Mouse (Mus musculus): ENCODE measurements around the gene Mpeg1.

Gene Mpeg1

GRCm38 (mm10) chr19:12460282-12461249 is at the start of gene Mpeg1:
Gene Mpeg1, plus strand, starts transcription at chr19:12460779.
- peak; percentile 62 for DNase-seq

- DNase-seq = no peak
Measured at GRCm38 (mm10) chr19:12413737-12414136, 46.8 kb upstream of the Mpeg1 start.

DNA sequence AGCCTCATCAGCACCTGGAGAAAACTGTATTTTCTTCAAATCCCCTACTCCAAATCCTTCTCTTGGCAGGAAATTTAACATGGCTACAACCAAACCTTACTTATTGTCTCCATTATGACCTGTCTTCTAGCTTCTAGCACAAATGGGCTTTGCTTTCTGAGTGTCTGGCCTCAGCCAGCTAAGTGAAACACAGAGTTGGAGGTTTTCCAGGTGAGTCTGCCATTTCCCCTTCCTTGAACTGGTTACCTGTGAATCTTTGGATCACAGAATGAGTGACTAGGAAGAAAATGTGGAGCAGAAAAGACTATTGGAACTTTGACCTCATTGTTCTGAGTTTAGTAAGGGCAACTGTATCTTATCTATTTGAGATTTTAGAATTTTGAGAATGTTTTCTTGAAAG is 43.2 kb upstream of the Mpeg1 start, which contains the start of gene Olfr1441:
Gene Olfr1441 (plus strand): TSS at position 73 of the 400 bp plus-strand sequence.
- DNase-seq = no peak

GRCm38 (mm10) chr19:12418312-12418711 is 42.3 kb upstream of the Mpeg1 start:
- DNase-seq = no peak

DNA sequence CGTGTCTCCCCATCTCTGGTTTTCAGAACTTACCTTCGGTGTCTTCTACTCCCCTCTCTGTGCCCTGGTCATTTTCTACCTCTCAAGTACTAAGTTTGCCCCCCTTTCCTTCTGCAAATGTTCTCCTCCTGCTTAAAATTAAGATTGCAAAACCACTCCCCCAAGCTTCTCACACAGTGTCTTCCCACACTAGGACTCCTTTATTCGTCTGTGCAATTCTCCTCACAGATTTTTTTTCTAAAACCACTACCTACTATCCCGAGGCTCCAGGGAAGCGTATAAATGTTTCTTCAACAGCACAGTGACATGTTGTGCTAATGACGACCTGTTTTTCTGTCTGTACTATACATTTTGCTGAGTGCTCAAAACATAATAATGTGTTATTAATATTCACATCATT is 40.0 kb upstream of the Mpeg1 start:
- DNase-seq = no peak

DNA sequence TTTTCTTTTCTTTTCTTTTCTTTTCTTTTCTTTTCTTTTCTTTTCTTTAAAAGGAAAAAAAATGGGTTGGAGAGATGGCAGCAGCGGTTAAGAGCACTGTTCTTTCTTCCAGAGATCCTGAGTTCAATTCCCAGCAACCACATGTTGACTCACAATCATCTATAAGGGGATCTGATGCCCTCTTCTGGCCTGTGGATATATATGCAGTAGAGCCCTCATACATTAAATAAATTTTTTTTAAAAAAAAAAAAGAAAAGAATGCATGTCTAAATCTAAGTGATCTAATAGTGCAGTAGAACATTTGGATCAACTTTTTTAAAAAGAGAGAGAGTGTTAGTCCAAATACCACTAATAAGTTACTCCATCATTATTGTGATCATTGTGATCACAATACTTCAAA is 38.9 kb upstream of the Mpeg1 start:
- no peak for DNase-seq

- DNase-seq = no peak
Measured at GRCm38 (mm10) chr19:12427101-12427500, 33.5 kb upstream of the Mpeg1 start.

DNA sequence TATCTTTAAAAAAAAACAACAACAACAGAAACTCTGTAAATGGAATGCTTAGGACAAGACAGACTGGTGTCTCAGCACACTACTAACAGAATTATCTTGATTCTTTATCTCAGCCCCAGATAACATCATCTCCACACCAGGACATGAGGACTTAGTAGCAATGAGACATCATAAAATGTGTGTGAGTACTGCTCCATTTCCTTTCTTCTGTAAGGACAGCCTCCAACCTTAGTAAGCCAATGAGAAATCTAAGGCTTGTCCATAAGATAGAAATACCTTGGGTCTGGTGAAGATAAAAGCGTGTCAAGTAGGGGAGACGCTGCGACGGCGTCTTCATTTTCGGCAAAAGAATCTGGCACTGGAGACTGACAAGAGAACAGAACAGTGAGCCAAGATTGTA is 33.0 kb upstream of the Mpeg1 start, which contains the start of gene Pfpl:
Gene Pfpl (plus strand): TSS at position 301 of the 400 bp plus-strand sequence.
- DNase-seq = no peak

- DNase-seq = peak; percentile 96
Measured at GRCm38 (mm10) chr19:12433033-12433432, 27.5 kb upstream of the Mpeg1 start.

DNA sequence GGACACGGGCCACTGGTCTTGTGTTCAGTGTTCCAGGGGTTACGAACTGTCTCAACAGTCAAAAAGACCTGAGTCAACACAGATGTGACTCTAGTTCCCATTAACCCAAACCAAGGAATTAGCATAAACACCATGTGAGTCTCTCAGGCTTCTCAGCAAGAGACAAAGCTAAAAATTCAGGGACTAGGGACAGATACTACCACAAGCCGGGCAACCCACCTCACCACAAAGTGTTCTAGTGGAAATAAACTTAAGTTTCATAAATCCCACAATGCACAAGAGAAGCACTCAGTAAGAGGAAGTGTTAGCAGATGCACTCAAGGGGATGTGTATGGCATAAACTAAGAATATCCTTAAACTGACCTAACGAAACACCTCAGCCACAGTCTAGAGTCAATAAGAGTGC is 25.6 kb upstream of the Mpeg1 start:
- DNase-seq = peak; percentile 93

DNA sequence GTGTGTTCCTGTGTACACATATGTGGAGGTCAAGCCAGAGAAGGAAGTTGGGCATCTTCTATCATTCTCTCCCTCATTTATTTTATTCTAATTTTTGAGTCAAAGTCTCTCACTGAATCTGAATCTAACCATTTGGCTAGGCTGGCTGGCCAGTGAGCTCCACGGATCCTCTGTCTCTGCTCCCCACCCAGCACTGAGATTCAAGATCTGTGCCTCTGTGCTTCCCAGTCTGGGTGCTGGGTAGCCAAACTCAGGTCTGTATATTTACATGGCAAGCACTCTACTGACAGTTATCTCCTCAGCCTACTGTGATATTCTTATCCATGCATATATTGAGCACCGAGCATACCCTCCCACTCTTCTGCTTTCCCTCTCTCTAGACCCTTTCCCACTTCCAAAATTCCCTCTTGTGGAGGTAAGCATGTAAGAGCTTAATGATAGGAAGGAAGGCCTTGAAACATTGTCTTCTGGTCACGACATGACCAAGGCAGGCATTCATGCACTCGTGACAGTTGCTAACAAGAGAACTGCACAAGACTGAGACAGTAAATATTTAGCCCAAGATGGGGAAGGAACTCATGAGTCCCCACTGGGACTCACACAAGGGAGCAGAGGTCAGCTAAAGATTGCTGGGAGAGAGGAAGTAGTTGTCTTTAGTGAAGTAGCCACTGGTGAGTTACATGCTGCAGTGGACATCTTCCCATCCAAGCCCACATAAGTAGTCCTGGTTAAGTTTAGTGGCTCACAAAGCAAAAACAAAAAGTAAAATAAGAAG is 24.6 kb upstream of the Mpeg1 start:
- DNase-seq = peak; percentile 95

GRCm38 (mm10) chr19:12439581-12439980 is 21.0 kb upstream of the Mpeg1 start:
- no peak for DNase-seq

DNA sequence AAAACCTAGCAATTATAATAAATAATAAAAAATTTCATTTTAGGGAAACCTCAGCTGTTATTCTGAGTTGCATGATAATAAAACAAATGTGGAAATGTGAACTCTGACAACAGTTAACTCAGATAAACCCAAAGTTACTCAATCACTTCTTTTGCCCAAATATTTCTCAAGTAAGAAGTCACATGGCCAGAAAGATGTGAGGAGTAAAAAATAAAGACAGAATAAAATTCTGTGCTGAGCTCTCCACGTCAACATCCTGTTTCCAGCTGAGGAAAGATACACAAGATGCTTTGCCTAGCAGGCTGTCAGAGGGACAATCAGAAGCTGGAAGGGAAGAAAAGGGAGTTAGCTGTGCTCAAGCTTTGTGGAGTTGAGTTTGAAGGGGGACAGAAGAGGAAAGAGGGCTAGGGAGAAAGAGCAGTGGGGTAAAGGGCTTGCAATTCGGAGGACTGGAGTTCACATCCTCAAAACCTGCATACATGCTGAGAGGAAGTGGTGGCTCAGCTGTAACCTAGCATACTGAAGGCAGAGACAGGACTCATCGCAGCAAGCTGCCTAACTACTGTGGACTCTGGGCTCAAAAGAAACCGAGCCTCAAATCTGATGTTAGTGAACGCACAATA is 20.4 kb upstream of the Mpeg1 start:
- DNase-seq = peak; percentile 92

GRCm38 (mm10) chr19:12442560-12442959 is 18.0 kb upstream of the Mpeg1 start:
- DNase-seq = peak; percentile 94

DNA sequence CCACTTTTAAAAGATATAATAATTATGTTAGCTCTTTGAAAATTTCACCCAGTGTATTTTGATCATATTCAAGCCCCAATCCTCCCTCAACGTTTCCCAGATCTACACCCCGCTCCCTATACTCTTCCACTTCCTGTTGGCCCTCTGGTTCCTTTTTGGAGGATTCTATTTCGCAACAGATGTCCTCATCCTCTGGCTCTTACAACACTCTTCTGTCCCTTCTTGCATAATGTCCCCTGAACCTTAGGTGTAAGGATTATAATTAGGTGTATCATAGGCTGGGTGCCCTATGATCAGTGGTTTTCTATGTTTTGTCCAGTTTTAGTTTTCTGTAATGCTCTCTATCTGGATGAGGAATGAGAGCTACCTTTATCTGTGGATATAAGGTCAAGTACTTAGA is 15.6 kb upstream of the Mpeg1 start:
- DNase-seq = peak; percentile 90

DNA sequence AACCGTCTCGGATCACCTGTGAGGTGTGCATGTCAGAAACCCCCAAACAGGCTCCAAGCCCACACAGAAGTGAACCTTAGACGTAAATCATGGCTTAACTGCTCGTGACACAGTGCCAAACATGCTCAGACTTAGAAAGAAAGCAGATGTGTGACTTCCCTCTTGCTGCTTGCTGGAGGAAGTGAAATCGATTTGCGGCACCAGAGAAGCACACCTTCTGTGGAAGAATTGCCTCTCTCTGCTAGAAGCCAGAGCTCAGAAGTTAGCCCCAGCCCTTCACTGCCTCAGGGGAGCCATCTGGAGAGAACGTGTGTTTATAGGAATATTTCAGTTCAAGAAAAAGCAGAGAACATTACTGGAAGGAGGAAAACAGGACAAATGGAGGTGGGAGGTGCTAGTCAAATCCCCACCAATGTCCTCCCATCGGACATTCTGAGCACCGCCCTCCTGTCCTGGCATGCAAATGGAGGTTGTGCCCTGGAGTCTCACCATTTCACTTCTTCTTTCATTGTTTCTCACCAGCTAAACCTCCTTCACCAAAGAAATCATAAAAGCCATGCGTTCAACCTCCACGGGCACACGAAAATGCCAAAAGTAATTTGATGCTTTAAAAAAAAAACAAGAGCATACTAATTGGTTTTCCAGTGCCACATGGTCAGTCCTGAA is 3.0 kb upstream of the Mpeg1 start:
- peak; percentile 91 for DNase-seq

DNA sequence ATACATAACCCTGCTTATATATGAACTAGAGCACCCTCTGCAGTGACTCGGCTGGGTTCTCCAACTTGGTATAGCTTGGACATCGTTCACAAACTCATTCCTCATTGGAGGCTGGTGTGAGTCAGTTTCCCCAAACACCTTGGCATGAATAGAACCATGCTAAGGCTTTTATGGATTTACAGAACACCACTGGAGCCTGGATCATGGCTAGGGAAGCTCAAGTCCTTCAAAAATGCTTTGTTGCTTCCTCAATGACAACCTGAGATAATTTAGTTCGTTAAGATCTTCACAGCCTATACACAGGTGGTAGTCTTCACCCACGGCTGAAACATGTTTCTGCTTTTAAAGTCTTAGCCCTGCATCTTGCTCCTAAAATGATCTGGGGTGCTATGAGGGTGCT is 1.1 kb upstream of the Mpeg1 start:
- DNase-seq = peak; percentile 66

GRCm38 (mm10) chr19:12462851-12463721 is 2.5 kb downstream of the Mpeg1 start:
- peak; percentile 87 for DNase-seq

- DNase-seq = peak; percentile 96
Measured at GRCm38 (mm10) chr19:12463722-12464035, 3.1 kb downstream of the Mpeg1 start.

GRCm38 (mm10) chr19:12464127-12464526 is 3.5 kb downstream of the Mpeg1 start:
- peak; percentile 89 for DNase-seq

GRCm38 (mm10) chr19:12464674-12465073 is 4.1 kb downstream of the Mpeg1 start:
- DNase-seq = peak; percentile 49

Measured in heart, adult 11 months (tissue).